In genomic region chr9:35569571-35570534, GRCm38 (mm10) we compare ENCODE assay signal across 8 mouse cellular contexts. TPM values are rescaled to one million over a fixed set of nuclear protein-coding genes. Genes with fewer than 3 reads are reported as not detected.
DNase-seq lines count a peak whose midpoint lies in the region; ATAC-seq and TF ChIP-seq lines count a peak whose summit lies in the region.

Gene Pate2, plus strand, starts transcription at chr9:35570284.
Gene Hyls1, minus strand, starts transcription at chr9:35570398.

- peaks cover 26% of the 10 kb centered on the region for H3K79me3 ChIP-seq in C2C12 (ENCODE audit: low read depth)

- H3K9ac ChIP-seq in heart, embryonic 11.5 days (ENCODE audit: low read depth, low read length) = peak within 1 kb of the TSS; percentile 80
- H3K9ac ChIP-seq in kidney, embryonic 16.5 days (replicated peaks; ENCODE audit: low read length) = peak within 1 kb of the TSS; percentile 88
- H3K9ac ChIP-seq in liver, adult 2 months (ENCODE audit: low read depth, low read length) = peak within 1 kb of the TSS; percentile 79

- H3K36me3 ChIP-seq in C2C12 (ENCODE audit: control insufficient read depth, insufficient read depth) (peaks cover 35% of the 10 kb centered on the region), myocyte (ENCODE audit: control insufficient read depth, insufficient read depth) (peaks cover 30% of the 10 kb centered on the region)
- peaks cover 37% of the 10 kb centered on the region for H3K36me3 ChIP-seq in erythroblast, embryonic 14.5 days (ENCODE audit: control insufficient read depth)
- peaks cover 8% of the 10 kb centered on the region for H3K36me3 ChIP-seq in heart, embryonic 11.5 days (ENCODE audit: control insufficient read depth, insufficient read depth, low read length)
- peaks cover 28% of the 10 kb centered on the region for H3K36me3 ChIP-seq in kidney, embryonic 16.5 days (ENCODE audit: insufficient read depth, low read length)
- peaks cover 21% of the 10 kb centered on the region for H3K36me3 ChIP-seq in liver, adult 2 months (ENCODE audit: control insufficient read depth, insufficient read depth, low read length)
- H3K36me3 ChIP-seq in splenic B cell, adult 2 months (ENCODE audit: control insufficient read depth, insufficient read depth, low read length, poor library complexity, severe bottlenecking) = peaks cover 4% of the 10 kb centered on the region

- H3K79me2 ChIP-seq in C2C12 (ENCODE audit: control insufficient read depth, insufficient read depth) (peaks cover 49% of the 10 kb centered on the region), myocyte (ENCODE audit: control insufficient read depth, insufficient read depth) (peaks cover 43% of the 10 kb centered on the region)
- no peaks in the 10 kb centered on the region for H3K79me2 ChIP-seq in liver, adult 2 months (ENCODE audit: control insufficient read depth, insufficient read depth, low read length)

- peak; percentile 99 for DNase-seq in brain, embryonic 14.5 days (ENCODE audit: low read depth)
- DNase-seq in liver, adult 2 months (ENCODE audit: extremely low read depth, low read depth, low spot score) = peak; percentile 96
- peak; percentile 98 for DNase-seq in splenic B cell, adult 2 months (ENCODE audit: low read depth, low spot score)

- no peaks in the 10 kb centered on the region; the same call in 1 of the 2 replicates for H3K9me3 ChIP-seq in erythroblast, embryonic 14.5 days (ENCODE audit: control insufficient read depth, low read length)
- no peaks in the 10 kb centered on the region for H3K9me3 ChIP-seq in heart, embryonic 11.5 days (replicated peaks; ENCODE audit: control insufficient read depth, low read length)
- no peaks in the 10 kb centered on the region for H3K9me3 ChIP-seq in kidney, embryonic 16.5 days (ENCODE audit: low read length)

- H3K4me1 ChIP-seq in erythroblast, embryonic 14.5 days (ENCODE audit: control insufficient read depth) = peaks cover 27% of the 10 kb centered on the region
- H3K4me1 ChIP-seq in heart, embryonic 11.5 days (ENCODE audit: control insufficient read depth, insufficient read depth, low read length) = 0 out of 2 replicates have a peak, but pooled peaks cover 6% of the 10 kb centered on the region
- peaks cover 17% of the 10 kb centered on the region for H3K4me1 ChIP-seq in kidney, embryonic 16.5 days (ENCODE audit: insufficient read depth, low read length)
- no peaks in the 10 kb centered on the region for H3K4me1 ChIP-seq in liver, adult 2 months (ENCODE audit: control insufficient read depth, insufficient read depth, low read length)

- H3ac ChIP-seq in C2C12 (ENCODE audit: control insufficient read depth, insufficient read length, low read depth) (peak within 1 kb of the TSS; percentile 82), myocyte (ENCODE audit: control insufficient read depth, insufficient read length) (peak within 1 kb of the TSS; percentile 59)

- TF ChIP-seq CTCF in C2C12 (IDR thresholded peaks at IDR 0.05; ENCODE audit: control insufficient read depth, insufficient read depth, insufficient read length) = no peak
- peak; percentile 39; the same call in 1 of the 2 replicates for TF ChIP-seq CTCF in brain, embryonic 14.5 days (IDR thresholded peaks at IDR 0.05; ENCODE audit: borderline replicate concordance, extremely low read depth, insufficient read depth, insufficient read length)
- no peak; the same call in 1 of the 2 replicates for TF ChIP-seq CTCF in liver, adult 2 months (IDR thresholded peaks at IDR 0.05; ENCODE audit: low read depth, low read length)

- under 1% methylated on average over 86 of the region's 86 CpGs for WGBS in heart, embryonic 11.5 days (ENCODE audit: insufficient replicate concordance)
- under 1% methylated on average over 85 of the region's 86 CpGs for WGBS in kidney, embryonic 16.5 days
- WGBS in liver, adult 2 months = under 1% methylated on average over 86 of the region's 86 CpGs

- H3K27me3 ChIP-seq in C2C12 (ENCODE audit: control insufficient read depth, insufficient read depth, insufficient read length) (no peaks in the 10 kb centered on the region), myocyte (ENCODE audit: control insufficient read depth, insufficient read depth, insufficient read length) (no peaks in the 10 kb centered on the region)
- peaks cover 37% of the 10 kb centered on the region for H3K27me3 ChIP-seq in erythroblast, embryonic 14.5 days (ENCODE audit: control insufficient read depth)
- peaks cover 13% of the 10 kb centered on the region for H3K27me3 ChIP-seq in heart, embryonic 11.5 days (ENCODE audit: control insufficient read depth, insufficient read depth, low read length)
- peaks cover 22% of the 10 kb centered on the region for H3K27me3 ChIP-seq in kidney, embryonic 16.5 days (ENCODE audit: insufficient read depth, low read length)
- H3K27me3 ChIP-seq in liver, adult 2 months (ENCODE audit: control insufficient read depth, insufficient read depth, low read length) = peaks cover 6% of the 10 kb centered on the region; the same call in 1 of the 2 replicates
- H3K27me3 ChIP-seq in splenic B cell, adult 2 months (ENCODE audit: control insufficient read depth, insufficient read depth, low read length, poor library complexity, severe bottlenecking) = no peaks in the 10 kb centered on the region; the same call in 1 of the 2 replicates

- peak; percentile 96 for ATAC-seq in heart, embryonic 11.5 days (replicated peaks; ENCODE audit: insufficient number of reproducible peaks, low FRiP score, low TSS enrichment)
- peak; percentile 98 for ATAC-seq in kidney, embryonic 16.5 days (ENCODE audit: low FRiP score, low TSS enrichment)

- peak within 1 kb of the TSS; percentile 94 for H3K27ac ChIP-seq in heart, embryonic 11.5 days (ENCODE audit: low read depth, low read length)
- peak within 1 kb of the TSS; percentile 75 for H3K27ac ChIP-seq in kidney, embryonic 16.5 days (ENCODE audit: low read length)
- H3K27ac ChIP-seq in liver, adult 2 months (replicated peaks; ENCODE audit: insufficient read depth, low read depth, low read length) = 0 out of 2 replicates have a peak within 1 kb of the TSS, but pooled peaks have one; percentile 24

- H3K4me3 ChIP-seq in C2C12 (ENCODE audit: insufficient read depth, poor library complexity, severe bottlenecking) (peak within 1 kb of the TSS; percentile 68), myocyte (peak within 1 kb of the TSS; percentile 88)
- peak within 1 kb of the TSS; percentile 100 for H3K4me3 ChIP-seq in erythroblast, embryonic 14.5 days (replicated peaks)
- peak within 1 kb of the TSS; percentile 74 for H3K4me3 ChIP-seq in heart, embryonic 11.5 days (ENCODE audit: low read depth, low read length)
- H3K4me3 ChIP-seq in kidney, embryonic 16.5 days (ENCODE audit: low read length) = peak within 1 kb of the TSS; percentile 87
- H3K4me3 ChIP-seq in liver, adult 2 months (ENCODE audit: insufficient read depth, low read depth, low read length) = peak within 1 kb of the TSS; percentile 78

- H3K4me2 ChIP-seq in heart, embryonic 11.5 days = peak within 1 kb of the TSS; percentile 76
- H3K4me2 ChIP-seq in kidney, embryonic 16.5 days (replicated peaks; ENCODE audit: low read depth, low read length) = peak within 1 kb of the TSS; percentile 92
- peak within 1 kb of the TSS; percentile 84 for H3K4me2 ChIP-seq in myocyte (ENCODE audit: low read depth)

- TF ChIP-seq POLR2A in brain, embryonic 14.5 days (IDR thresholded peaks at IDR 0.05; ENCODE audit: borderline replicate concordance, extremely low read depth, insufficient read depth, insufficient read length, poor library complexity, severe bottlenecking) = peak; percentile 42; the same call in 1 of the 2 replicates
- TF ChIP-seq POLR2A in liver, adult 2 months (IDR thresholded peaks at IDR 0.05; ENCODE audit: extremely low read depth, insufficient read depth, low read length) = peak; percentile 36; the same call in 1 of the 2 replicates
- TF ChIP-seq POLR2A in myocyte (IDR thresholded peaks at IDR 0.05; ENCODE audit: insufficient read length, low read depth) = peak; percentile 88

TF ChIP-seq in C2C12, 6 proteins besides CTCF, POLR2A, EP300 and RAD21:
- TF ChIP-seq MAX (IDR thresholded peaks at IDR 0.05) (peak; percentile 26), CEBPB (IDR thresholded peaks at IDR 0.05; ENCODE audit: low read depth) (no peak), MYOD1 (IDR thresholded peaks at IDR 0.05; ENCODE audit: control insufficient read depth, insufficient read length, low read depth) (no peak), USF1 (IDR thresholded peaks at IDR 0.05; ENCODE audit: low read depth) (no peak), FOSL1 (IDR thresholded peaks at IDR 0.05; ENCODE audit: insufficient read depth, low read length, poor library complexity, severe bottlenecking) (no peak)

TF ChIP-seq in myocyte, 11 proteins besides CTCF, POLR2A, EP300 and RAD21 (continues in another document):
- TF ChIP-seq REST (IDR thresholded peaks at IDR 0.05; ENCODE audit: insufficient read depth, insufficient read length) (peak; percentile 32), MYOD1 (IDR thresholded peaks at IDR 0.05; ENCODE audit: control insufficient read depth in 1 of 3, insufficient read length in 2 of 3, low read depth in 2 of 3) (peak in 1 of 3 experiments; percentile 29), SRF (IDR thresholded peaks at IDR 0.05; ENCODE audit: control insufficient read depth, insufficient read length, low read depth) (peak; percentile 61), CEBPB (IDR thresholded peaks at IDR 0.05; ENCODE audit: insufficient read depth, poor library complexity, severe bottlenecking) (0 out of 2 replicates have a peak, but pooled peaks have one; percentile 20), MAX (IDR thresholded peaks at IDR 0.05; ENCODE audit: low read depth) (no peak), POLR2AphosphoS2 (IDR thresholded peaks at IDR 0.05; ENCODE audit: insufficient read length, low read depth) (peak; percentile 96), TCF3 (IDR thresholded peaks at IDR 0.05; ENCODE audit: insufficient read length, low read depth) (no peak), E2F4 (IDR thresholded peaks at IDR 0.05; ENCODE audit: insufficient read depth) (peak; percentile 12)

RNA-seq across cellular contexts. Expression of gene Pate2, which starts in this region (rescaled TPM):
- polyA plus RNA-seq in C2C12 (2012; fragmentation: generic; extraction: Trizol) (0.34 TPM), myocyte (2012; fragmentation: generic; extraction: Trizol) (0.24 TPM)
- 1.1 and 1.4 TPM in 2 replicates for polyA plus RNA-seq in brain, embryonic 14.5 days (2012; rRNA removed)
- polyA plus RNA-seq in erythroblast, embryonic 14.5 days (2012) = 0.09 TPM in 1 of 2 replicates, not detected in the other
- polyA plus RNA-seq in heart, embryonic 11.5 days (2014; fragmentation: Nextera tagmentation; extraction: Ambion mirVana) = 0.46 and 0.73 TPM in 2 replicates
- 0.57 and 0.84 TPM in 2 replicates for polyA plus RNA-seq in kidney, embryonic 16.5 days (2015; fragmentation: Nextera tagmentation; extraction: Ambion mirVana)
- not detected in 2 replicates for total RNA-seq in liver, adult 2 months (2014; rRNA removed)
- polyA plus RNA-seq in liver, adult 2 months (2012; rRNA removed) = 0.06 TPM in 1 of 2 replicates, not detected in the other

RNA-seq across cellular contexts. Expression of gene Hyls1, which starts in this region (rescaled TPM):
- polyA plus RNA-seq in C2C12 (2012; fragmentation: generic; extraction: Trizol) (5.8 TPM), myocyte (2012; fragmentation: generic; extraction: Trizol) (5.1 TPM)
- 13.4 and 14.5 TPM in 2 replicates for polyA plus RNA-seq in brain, embryonic 14.5 days (2012; rRNA removed)
- 0.71 and 0.72 TPM in 2 replicates for polyA plus RNA-seq in erythroblast, embryonic 14.5 days (2012)
- 15.4 and 16.0 TPM in 2 replicates for polyA plus RNA-seq in heart, embryonic 11.5 days (2014; fragmentation: Nextera tagmentation; extraction: Ambion mirVana)
- polyA plus RNA-seq in kidney, embryonic 16.5 days (2015; fragmentation: Nextera tagmentation; extraction: Ambion mirVana) = 15.3 and 16.4 TPM in 2 replicates
- 1.4 and 1.9 TPM in 2 replicates for total RNA-seq in liver, adult 2 months (2014; rRNA removed)
- polyA plus RNA-seq in liver, adult 2 months (2012; rRNA removed) = 0.36 and 0.50 TPM in 2 replicates

Comparison
In these comparisons a context has a peak if more than half of its experiments do, and no peak if none do; other contexts are left out.
1. Peak in every context shown above with its lines: DNase-seq, ATAC-seq, H3K4me3 ChIP-seq and H3K27ac ChIP-seq.
2. POLR2A ChIP-seq: peak in every context shown above with its lines; median percentile 88 in myocyte; 42 in brain, embryonic 14.5 days; 36 in liver, adult 2 months.
3. H3K27ac ChIP-seq: peak in every context shown above with its lines; median percentile 94 in heart, embryonic 11.5 days; 75 in kidney, embryonic 16.5 days; 24 in liver, adult 2 months.